Mouse (Mus musculus) kidney, postnatal 25 days (tissue): ENCODE results near the gene Egr4.

ENCODE experiments used
- DNase-seq, 2 experiments: peaks; one replicate each; pipeline ENCODE4 v3.0.0; 2021; ENCODE audit warnings: mixed read lengths in 2 of 2

The Egr4 gene

GRCm38 (mm10) chr6:85491606-85492005 lies 21.8 kb downstream of the Egr4 start:
- DNase-seq, result no peak

GRCm38 (mm10) chr6:85490252-85490651 lies 23.1 kb downstream of the Egr4 start:
- DNase-seq, result no peak

GRCm38 (mm10) chr6:85489717-85490116 lies 23.7 kb downstream of the Egr4 start:
- no peak for DNase-seq

GRCm38 (mm10) chr6:85488510-85488909 lies 24.9 kb downstream of the Egr4 start:
- no peak for DNase-seq

DNA sequence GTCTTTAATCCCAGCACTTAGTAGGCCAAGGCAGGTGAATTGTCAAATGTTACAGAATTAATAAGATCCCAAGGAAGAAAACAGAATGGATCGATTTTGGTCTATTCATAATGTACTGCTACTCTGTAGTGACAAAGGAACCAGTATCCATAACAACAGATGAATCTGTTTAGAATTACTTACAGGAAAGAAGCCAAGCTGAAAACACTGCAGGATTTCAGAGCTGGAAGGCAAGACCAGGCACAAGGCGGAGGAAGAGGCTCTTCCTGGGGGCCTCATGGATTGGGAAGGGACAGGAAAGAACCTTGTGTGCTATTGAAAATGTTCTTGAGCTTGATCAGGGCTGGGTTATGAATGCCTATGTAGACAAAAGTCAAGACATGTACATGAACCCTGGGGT lies 27.7 kb downstream of the Egr4 start:
- DNase-seq, result no peak

- DNase-seq, result no peak
Observed at GRCm38 (mm10) chr6:85483843-85484721, 29.3 kb downstream of the Egr4 start.

DNA sequence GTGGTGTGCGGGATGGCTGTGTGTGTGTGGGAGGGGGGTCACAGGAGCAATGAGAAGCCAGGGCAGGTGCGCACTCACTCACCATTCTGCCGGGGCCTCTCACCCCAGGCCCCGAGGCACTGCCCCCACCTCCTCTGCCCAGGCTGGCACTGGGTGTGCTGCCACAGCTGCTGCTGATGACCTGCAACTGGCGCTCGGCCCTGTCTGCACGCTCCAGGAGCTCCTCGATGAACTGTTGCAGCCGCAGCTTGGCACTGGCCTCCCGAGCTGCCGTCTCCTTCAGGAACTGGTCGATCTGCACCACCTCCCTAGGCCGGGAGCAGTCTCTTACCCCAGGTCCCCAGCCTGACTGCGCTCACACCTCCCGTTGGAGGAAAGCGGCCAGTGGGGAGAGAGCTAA lies 32.7 kb downstream of the Egr4 start:
- DNase-seq, result peak; percentile 8 to 51

GRCm38 (mm10) chr6:85479979-85480378 lies 33.4 kb downstream of the Egr4 start:
- no peak for DNase-seq

- DNase-seq, result no peak
Observed at GRCm38 (mm10) chr6:85478416-85478815, 35.0 kb downstream of the Egr4 start.

GRCm38 (mm10) chr6:85477366-85477917 lies 35.9 kb downstream of the Egr4 start:
- DNase-seq, result peak in 1 of 2 experiments; percentile 10

DNA sequence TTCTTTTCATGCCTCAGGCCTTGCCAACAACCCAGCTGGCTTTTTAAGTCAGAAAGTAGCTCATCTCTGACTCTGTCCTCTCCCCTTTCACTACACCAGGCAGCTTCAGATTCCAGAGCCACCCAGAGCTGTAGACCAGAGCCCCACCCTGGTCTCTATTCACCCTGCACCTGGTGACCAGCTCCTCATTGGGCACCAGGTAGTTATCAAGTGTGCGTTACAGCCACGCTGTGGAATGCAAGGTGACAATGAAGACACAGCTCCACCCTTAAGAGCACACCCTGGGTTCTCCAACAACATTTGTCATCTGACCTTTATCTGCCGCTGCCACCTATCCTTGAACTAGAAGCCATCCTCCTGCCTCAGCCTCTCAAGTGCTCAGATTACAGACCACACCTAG lies 37.8 kb downstream of the Egr4 start:
- DNase-seq, result no peak

DNA sequence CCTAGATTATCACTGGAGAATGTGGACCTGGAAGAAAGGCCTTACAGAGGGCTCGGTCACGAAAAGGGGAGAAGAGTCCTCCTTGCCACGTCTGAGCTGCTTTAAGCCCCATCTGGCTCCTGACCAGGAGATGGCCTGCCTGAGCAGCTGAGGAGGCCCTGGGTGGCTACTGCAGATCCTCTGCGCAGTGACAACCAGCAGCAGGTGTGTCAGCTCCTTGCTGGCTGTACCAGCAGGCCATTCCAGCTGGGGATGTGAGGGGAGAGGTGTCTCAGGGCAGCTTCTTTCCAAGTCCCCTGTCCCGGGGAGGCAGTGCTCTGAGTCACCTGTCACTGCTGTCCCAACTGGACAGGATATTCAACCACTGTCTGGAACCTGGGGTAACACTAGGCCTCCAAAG lies 40.8 kb downstream of the Egr4 start:
- DNase-seq, result no peak

- DNase-seq, result no peak
Observed at GRCm38 (mm10) chr6:85471962-85472361, 41.4 kb downstream of the Egr4 start.

DNA sequence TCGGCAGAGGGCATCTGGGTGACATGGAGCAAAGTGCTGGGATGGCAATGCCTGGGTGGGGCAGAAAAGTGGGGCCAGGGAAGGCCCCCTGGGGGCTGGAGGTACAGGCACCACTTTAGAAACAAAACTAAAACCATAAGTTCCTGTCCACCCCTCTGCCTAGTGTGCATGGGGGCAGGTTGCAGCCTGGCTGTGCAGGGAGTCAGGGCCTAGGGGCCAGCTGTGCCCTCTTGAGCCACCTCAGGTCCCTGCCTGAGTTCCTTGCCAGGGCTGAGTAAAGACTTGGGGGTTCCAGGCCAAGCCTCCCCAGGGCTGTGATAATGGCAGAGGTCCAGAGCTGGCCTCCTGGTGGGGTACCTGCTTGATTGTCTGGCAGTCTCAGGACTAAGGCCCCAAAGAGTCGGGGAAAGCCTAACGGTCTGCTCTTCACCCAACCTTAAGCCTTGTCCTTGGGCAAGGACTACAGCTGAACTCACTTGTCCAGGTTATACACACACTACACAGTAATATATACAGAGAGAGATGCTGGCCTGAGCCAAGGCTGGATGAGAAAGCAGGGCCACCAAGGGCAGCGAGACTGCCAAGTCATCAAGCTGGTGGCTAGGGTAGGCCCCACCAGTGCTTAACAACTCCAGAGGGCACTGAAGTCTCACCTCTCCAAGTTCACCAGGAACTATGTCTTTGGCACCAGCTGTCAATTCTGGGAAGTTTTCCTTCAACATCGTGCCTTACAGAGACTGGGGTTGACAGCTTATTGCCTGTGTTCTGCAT lies 43.5 kb downstream of the Egr4 start:
- DNase-seq, result no peak

- DNase-seq, result no peak
Observed at GRCm38 (mm10) chr6:85465381-85465780, 48.0 kb downstream of the Egr4 start.
